Mouse (Mus musculus): ENCODE data around the gene Dhfr. TPM values are rescaled to one million over a fixed set of nuclear protein-coding genes. Genes with fewer than 3 reads are reported as not detected.
"Not testable (repeated sequence)": the region's sequence is repeated elsewhere in the genome, so short reads cannot be mapped to it uniquely, and the experiment has no call there.

The Dhfr gene
- polyA plus RNA-seq, 1 experiment from 2014 or later: 7.9 TPM

GRCm38 (mm10) chr13:92361609-92362008, 7.1 kb downstream of the Dhfr start:
- Histone ChIP-seq H3K4me3 (replicated peaks; ENCODE audit: low read length) (no peak overlapping the region), H3K9ac (replicated peaks; ENCODE audit: low read depth, low read length) (no peak overlapping the region), H3K36me3 (ENCODE audit: control insufficient read depth, insufficient read depth) (no peaks in the 10 kb centered on the region), H3K27ac (ENCODE audit: low read length) (no peak overlapping the region), H3K4me2 (ENCODE audit: low read length) (no peak overlapping the region), H3K9me3 (ENCODE audit: control insufficient read depth, low read length) (no peaks in the 10 kb centered on the region), H3K27me3 (replicated peaks; ENCODE audit: control insufficient read depth, insufficient read depth, low read length) (no peaks in the 10 kb centered on the region), H3K4me1 (replicated peaks; ENCODE audit: control insufficient read depth, insufficient read depth, low read length) (no peaks in the 10 kb centered on the region)
- no peak for ATAC-seq
- 84% methylated on average over 2 of the region's 2 CpGs for WGBS

- H3K9me3 ChIP-seq (ENCODE audit: control insufficient read depth, low read length): no peaks in the 10 kb centered on the region
- H3K9ac ChIP-seq (replicated peaks; ENCODE audit: low read depth, low read length): no peak overlapping the region
- ATAC-seq: no peak
- no peak overlapping the region for H3K27ac ChIP-seq (ENCODE audit: low read length)
- no peaks in the 10 kb centered on the region for H3K4me1 ChIP-seq (replicated peaks; ENCODE audit: control insufficient read depth, insufficient read depth, low read length)
- 72% methylated on average over 4 of the region's 4 CpGs for WGBS
- peaks cover 5% of the 10 kb centered on the region for H3K36me3 ChIP-seq (ENCODE audit: control insufficient read depth, insufficient read depth)
- H3K27me3 ChIP-seq (replicated peaks; ENCODE audit: control insufficient read depth, insufficient read depth, low read length): no peaks in the 10 kb centered on the region
- H3K4me3 ChIP-seq (replicated peaks; ENCODE audit: low read length): no peak overlapping the region
- no peak overlapping the region for H3K4me2 ChIP-seq (ENCODE audit: low read length)
Measured at GRCm38 (mm10) chr13:92365312-92365711, 10.8 kb downstream of the Dhfr start.

- Histone ChIP-seq H3K36me3 (ENCODE audit: control insufficient read depth, insufficient read depth) (peaks cover 5% of the 10 kb centered on the region), H3K4me1 (replicated peaks; ENCODE audit: control insufficient read depth, insufficient read depth, low read length) (no peaks in the 10 kb centered on the region), H3K4me2 (ENCODE audit: low read length) (no peak overlapping the region), H3K4me3 (replicated peaks; ENCODE audit: low read length) (no peak overlapping the region), H3K9ac (replicated peaks; ENCODE audit: low read depth, low read length) (no peak overlapping the region), H3K27ac (ENCODE audit: low read length) (no peak overlapping the region), H3K27me3 (replicated peaks; ENCODE audit: control insufficient read depth, insufficient read depth, low read length) (no peaks in the 10 kb centered on the region), H3K9me3 (ENCODE audit: control insufficient read depth, low read length) (no peaks in the 10 kb centered on the region)
- 97% methylated on average over 3 of the region's 3 CpGs for WGBS
- ATAC-seq: no peak
Measured at GRCm38 (mm10) chr13:92370811-92371210, 16.3 kb downstream of the Dhfr start.

GRCm38 (mm10) chr13:92371466-92371865, 16.9 kb downstream of the Dhfr start:
- H3K4me1 ChIP-seq (replicated peaks; ENCODE audit: control insufficient read depth, insufficient read depth, low read length); H3K27me3 ChIP-seq (replicated peaks; ENCODE audit: control insufficient read depth, insufficient read depth, low read length); H3K27ac ChIP-seq (ENCODE audit: low read length); H3K36me3 ChIP-seq (ENCODE audit: control insufficient read depth, insufficient read depth); H3K9me3 ChIP-seq (ENCODE audit: control insufficient read depth, low read length); H3K4me3 ChIP-seq (replicated peaks; ENCODE audit: low read length); H3K9ac ChIP-seq (replicated peaks; ENCODE audit: low read depth, low read length); H3K4me2 ChIP-seq (ENCODE audit: low read length); ATAC-seq: not testable (repeated sequence)
- 97% methylated on average over 6 of the region's 6 CpGs for WGBS

GRCm38 (mm10) chr13:92387367-92387766, 32.8 kb downstream of the Dhfr start:
- no peak for ATAC-seq

GRCm38 (mm10) chr13:92393047-92393661, 38.6 kb downstream of the Dhfr start:
- ATAC-seq: no peak
- Histone ChIP-seq H3K27me3 (replicated peaks; ENCODE audit: control insufficient read depth, insufficient read depth, low read length) (no peaks in the 10 kb centered on the region), H3K9me3 (ENCODE audit: control insufficient read depth, low read length) (no peaks in the 10 kb centered on the region), H3K4me3 (replicated peaks; ENCODE audit: low read length) (no peak overlapping the region), H3K4me1 (replicated peaks; ENCODE audit: control insufficient read depth, insufficient read depth, low read length) (no peaks in the 10 kb centered on the region), H3K27ac (ENCODE audit: low read length) (no peak overlapping the region), H3K36me3 (ENCODE audit: control insufficient read depth, insufficient read depth) (no peaks in the 10 kb centered on the region), H3K4me2 (ENCODE audit: low read length) (no peak overlapping the region), H3K9ac (replicated peaks; ENCODE audit: low read depth, low read length) (no peak overlapping the region)
- 70% methylated on average over 12 of the region's 12 CpGs for WGBS

More at GRCm38 (mm10) chr13:92387367-92387766, 32.8 kb downstream of the Dhfr start:
- H3K4me2 ChIP-seq (ENCODE audit: low read length): no peak overlapping the region
- no peak overlapping the region for H3K9ac ChIP-seq (replicated peaks; ENCODE audit: low read depth, low read length)
- H3K36me3 ChIP-seq (ENCODE audit: control insufficient read depth, insufficient read depth): no peaks in the 10 kb centered on the region
- H3K4me3 ChIP-seq (replicated peaks; ENCODE audit: low read length): no peak overlapping the region
- no peaks in the 10 kb centered on the region for H3K9me3 ChIP-seq (ENCODE audit: control insufficient read depth, low read length)
- no peaks in the 10 kb centered on the region for H3K4me1 ChIP-seq (replicated peaks; ENCODE audit: control insufficient read depth, insufficient read depth, low read length)
- WGBS: 93% methylated on average over 3 of the region's 3 CpGs
- no peaks in the 10 kb centered on the region for H3K27me3 ChIP-seq (replicated peaks; ENCODE audit: control insufficient read depth, insufficient read depth, low read length)
- H3K27ac ChIP-seq (ENCODE audit: low read length): no peak overlapping the region

GRCm38 (mm10) chr13:92398491-92399384, 44.2 kb downstream of the Dhfr start:
- WGBS: 61% methylated on average over 11 of the region's 11 CpGs
- H3K27me3 ChIP-seq (replicated peaks; ENCODE audit: control insufficient read depth, insufficient read depth, low read length): no peaks in the 10 kb centered on the region
- H3K9ac ChIP-seq (replicated peaks; ENCODE audit: low read depth, low read length): no peak overlapping the region
- no peaks in the 10 kb centered on the region for H3K4me1 ChIP-seq (replicated peaks; ENCODE audit: control insufficient read depth, insufficient read depth, low read length)
- H3K4me2 ChIP-seq (ENCODE audit: low read length): no peak overlapping the region
- no peaks in the 10 kb centered on the region for H3K9me3 ChIP-seq (ENCODE audit: control insufficient read depth, low read length)
- no peak overlapping the region for H3K4me3 ChIP-seq (replicated peaks; ENCODE audit: low read length)
- ATAC-seq: no peak
- H3K36me3 ChIP-seq (ENCODE audit: control insufficient read depth, insufficient read depth): no peaks in the 10 kb centered on the region
- H3K27ac ChIP-seq (ENCODE audit: low read length): no peak overlapping the region

GRCm38 (mm10) chr13:92402063-92402462, 47.5 kb downstream of the Dhfr start:
- Histone ChIP-seq H3K36me3 (ENCODE audit: control insufficient read depth, insufficient read depth) (no peaks in the 10 kb centered on the region), H3K4me1 (replicated peaks; ENCODE audit: control insufficient read depth, insufficient read depth, low read length) (no peaks in the 10 kb centered on the region), H3K9ac (replicated peaks; ENCODE audit: low read depth, low read length) (no peak overlapping the region), H3K27me3 (replicated peaks; ENCODE audit: control insufficient read depth, insufficient read depth, low read length) (no peaks in the 10 kb centered on the region), H3K4me2 (ENCODE audit: low read length) (no peak overlapping the region), H3K9me3 (ENCODE audit: control insufficient read depth, low read length) (no peaks in the 10 kb centered on the region), H3K4me3 (replicated peaks; ENCODE audit: low read length) (no peak overlapping the region), H3K27ac (ENCODE audit: low read length) (no peak overlapping the region)
- WGBS: 70% methylated on average over 2 of the region's 2 CpGs
- ATAC-seq: no peak

GRCm38 (mm10) chr13:92403496-92403895, 49.0 kb downstream of the Dhfr start:
- Histone ChIP-seq H3K4me2 (ENCODE audit: low read length) (no peak overlapping the region), H3K9ac (replicated peaks; ENCODE audit: low read depth, low read length) (no peak overlapping the region), H3K27ac (ENCODE audit: low read length) (no peak overlapping the region), H3K27me3 (replicated peaks; ENCODE audit: control insufficient read depth, insufficient read depth, low read length) (no peaks in the 10 kb centered on the region), H3K4me3 (replicated peaks; ENCODE audit: low read length) (no peak overlapping the region), H3K9me3 (ENCODE audit: control insufficient read depth, low read length) (no peaks in the 10 kb centered on the region), H3K4me1 (replicated peaks; ENCODE audit: control insufficient read depth, insufficient read depth, low read length) (no peaks in the 10 kb centered on the region), H3K36me3 (ENCODE audit: control insufficient read depth, insufficient read depth) (no peaks in the 10 kb centered on the region)
- no peak for ATAC-seq
- WGBS: 81% methylated on average over 3 of the region's 3 CpGs
